7 mouse cellular contexts compared by ENCODE assay signal in genomic region chr13:92530721-92531211, GRCm38 (mm10). TPM values are rescaled to one million over a fixed set of nuclear protein-coding genes. Genes with fewer than 3 reads are reported as not detected.
DNase-seq lines count a peak whose midpoint lies in the region; ATAC-seq and TF ChIP-seq lines count a peak whose summit lies in the region.

TSS of gene Zfyve16 (minus strand) at chr13:92530868.

- peak within 1 kb of the TSS; percentile 93 for H3K4me2 ChIP-seq in intestine, postnatal 0 days (replicated peaks; ENCODE audit: low read depth)
- H3K4me2 ChIP-seq in midbrain, embryonic 12.5 days (replicated peaks) = peak within 1 kb of the TSS; percentile 67

- peaks cover 8% of the 10 kb centered on the region for H3K4me1 ChIP-seq in embryonic facial prominence, embryonic 10.5 days
- H3K4me1 ChIP-seq in intestine, postnatal 0 days (replicated peaks; ENCODE audit: control insufficient read depth, insufficient read depth, low read length) = no peaks in the 10 kb centered on the region
- H3K4me1 ChIP-seq in midbrain, embryonic 12.5 days = peaks cover 3% of the 10 kb centered on the region
- 0 out of 2 replicates have a peak, but pooled peaks cover 2% of the 10 kb centered on the region for H3K4me1 ChIP-seq in small intestine, adult 2 months (ENCODE audit: control insufficient read depth, insufficient read depth, insufficient read length, low read length)

- peak; percentile 99 for DNase-seq in adrenal gland, postnatal 10 days
- DNase-seq in embryonic facial prominence, embryonic 10.5 days (ENCODE audit: low spot score) = peak; percentile 98
- peak; percentile 27 for DNase-seq in gonadal fat pad, adult 2 months (ENCODE audit: low read depth)
- peak; percentile 99 for DNase-seq in left cerebral cortex, postnatal 4 days

- H3K36me3 ChIP-seq in embryonic facial prominence, embryonic 10.5 days (replicated peaks) = peaks cover 5% of the 10 kb centered on the region; the same call in 1 of the 2 replicates
- H3K36me3 ChIP-seq in intestine, postnatal 0 days (ENCODE audit: control insufficient read depth, insufficient read depth) = no peaks in the 10 kb centered on the region
- H3K36me3 ChIP-seq in midbrain, embryonic 12.5 days = no peaks in the 10 kb centered on the region
- H3K36me3 ChIP-seq in small intestine, adult 2 months (ENCODE audit: control insufficient read depth, insufficient read depth, low read length) = no peaks in the 10 kb centered on the region; the same call in 1 of the 2 replicates

- peak; percentile 95 for ATAC-seq in intestine, postnatal 0 days
- peak; percentile 99 for ATAC-seq in midbrain, embryonic 12.5 days (ENCODE audit: low FRiP score, low read depth)

- TF ChIP-seq POLR2A in small intestine, adult 2 months (IDR thresholded peaks at IDR 0.05; ENCODE audit: low read depth, low read length) = peak; percentile 81

- H3K27me3 ChIP-seq in embryonic facial prominence, embryonic 10.5 days (replicated peaks; ENCODE audit: low read depth, poor library complexity, severe bottlenecking) = no peaks in the 10 kb centered on the region
- H3K27me3 ChIP-seq in intestine, postnatal 0 days (replicated peaks; ENCODE audit: control insufficient read depth, insufficient read depth, low read length) = no peaks in the 10 kb centered on the region
- no peaks in the 10 kb centered on the region for H3K27me3 ChIP-seq in midbrain, embryonic 12.5 days
- H3K27me3 ChIP-seq in small intestine, adult 2 months (ENCODE audit: control insufficient read depth, insufficient read depth, low read length) = no peaks in the 10 kb centered on the region

- peak within 1 kb of the TSS; percentile 79 for H3K9ac ChIP-seq in intestine, postnatal 0 days (ENCODE audit: low read depth, low read length)
- H3K9ac ChIP-seq in midbrain, embryonic 12.5 days (replicated peaks) = peak within 1 kb of the TSS; percentile 85

- peak within 1 kb of the TSS; percentile 80 for H3K4me3 ChIP-seq in embryonic facial prominence, embryonic 10.5 days
- peak within 1 kb of the TSS; percentile 77 for H3K4me3 ChIP-seq in intestine, postnatal 0 days (ENCODE audit: low read depth, low read length)
- H3K4me3 ChIP-seq in midbrain, embryonic 12.5 days = peak within 1 kb of the TSS; percentile 74
- peak within 1 kb of the TSS; percentile 79 for H3K4me3 ChIP-seq in small intestine, adult 2 months (ENCODE audit: low read depth, low read length)

- peak within 1 kb of the TSS; percentile 94 for H3K27ac ChIP-seq in embryonic facial prominence, embryonic 10.5 days (replicated peaks)
- peak within 1 kb of the TSS; percentile 93 for H3K27ac ChIP-seq in intestine, postnatal 0 days (ENCODE audit: low read depth, low read length)
- peak within 1 kb of the TSS; percentile 94 for H3K27ac ChIP-seq in midbrain, embryonic 12.5 days (replicated peaks)
- peak within 1 kb of the TSS; percentile 82 for H3K27ac ChIP-seq in small intestine, adult 2 months (ENCODE audit: insufficient read depth, low read depth, low read length)

- under 1% methylated on average over 46 of the region's 46 CpGs for WGBS in embryonic facial prominence, embryonic 10.5 days
- WGBS in intestine, postnatal 0 days = under 1% methylated on average over 46 of the region's 46 CpGs
- WGBS in midbrain, embryonic 12.5 days = under 1% methylated on average over 44 of the region's 46 CpGs
- WGBS in small intestine, adult 2 months = under 1% methylated on average over 46 of the region's 46 CpGs

- 0 out of 2 replicates have a peak, but pooled peaks have one; percentile 11 for TF ChIP-seq CTCF in intestine, postnatal 0 days (IDR thresholded peaks at IDR 0.05; ENCODE audit: low read depth)
- no peak for TF ChIP-seq CTCF in small intestine, adult 2 months (IDR thresholded peaks at IDR 0.05; ENCODE audit: extremely low read depth, insufficient read length, insufficient replicate concordance, low read depth, low read length)

- intact Hi-C loops in left cerebral cortex, postnatal 4 days (cut with DNase I) = no loop called here

- H3K9me3 ChIP-seq in embryonic facial prominence, embryonic 10.5 days = no peaks in the 10 kb centered on the region
- no peaks in the 10 kb centered on the region for H3K9me3 ChIP-seq in intestine, postnatal 0 days (ENCODE audit: control insufficient read depth)
- no peaks in the 10 kb centered on the region for H3K9me3 ChIP-seq in midbrain, embryonic 12.5 days

RNA-seq across cellular contexts. Expression of gene Zfyve16, which starts in this region (rescaled TPM):
- total RNA-seq in adrenal gland, postnatal 10 days (2021) = 10 to 100 TPM; 18.5 to 21.5 TPM
- 11.7 and 12.2 TPM in 2 replicates for polyA plus RNA-seq in embryonic facial prominence, embryonic 10.5 days (2016; fragmentation: Nextera tagmentation; extraction: Ambion mirVana)
- 5.1 and 6.2 TPM in 2 replicates for polyA plus RNA-seq in gonadal fat pad, adult 2 months (2012; rRNA removed)
- 3.5 TPM in 2 replicates for polyA plus RNA-seq in intestine, postnatal 0 days (2015; fragmentation: Nextera tagmentation; extraction: Ambion mirVana)
- 10 to 100 TPM; 28.4 to 28.7 TPM for total RNA-seq in left cerebral cortex, postnatal 4 days (2021)
- 13.9 and 14.0 TPM in 2 replicates for polyA plus RNA-seq in midbrain, embryonic 12.5 days (2016; fragmentation: Nextera tagmentation; extraction: Ambion mirVana)
- 0.32 and 0.55 TPM in 2 replicates for polyA plus RNA-seq in small intestine, adult 2 months (2012; rRNA removed)

Comparison
In these comparisons a context has a peak if more than half of its experiments do, and no peak if none do; other contexts are left out.
1. Peak in every context shown above with its lines: DNase-seq, ATAC-seq, H3K4me3 ChIP-seq and H3K27ac ChIP-seq.
2. DNase-seq: peak in every context shown above with its lines; median percentile 99 in adrenal gland, postnatal 10 days; 99 in left cerebral cortex, postnatal 4 days; 98 in embryonic facial prominence, embryonic 10.5 days; 27 in gonadal fat pad, adult 2 months.